Mouse (Mus musculus): ENCODE results near the gene Gm9573.

Gm9573 gene

DNA sequence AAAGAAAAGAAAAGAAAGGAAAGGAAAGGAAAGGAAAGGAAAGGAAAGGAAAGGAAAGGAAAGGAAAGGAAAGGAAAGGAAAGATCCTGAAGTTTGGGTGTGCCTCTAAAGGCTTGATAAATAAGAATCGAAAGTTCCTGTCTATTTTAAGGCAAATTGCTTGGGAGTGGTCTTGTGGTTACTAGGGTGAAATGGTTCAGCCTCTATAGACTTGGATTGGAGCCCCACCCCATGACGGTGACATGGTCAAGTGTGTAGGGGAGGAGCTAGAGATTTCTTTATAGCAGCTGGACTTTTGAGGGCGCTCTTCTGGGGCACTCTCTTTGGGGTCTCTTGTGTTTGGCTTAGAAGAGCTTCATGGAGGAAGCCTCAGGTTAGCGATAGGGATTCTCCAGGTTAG lies 32.7 kb downstream of the Gm9573 start:
- DNase-seq = no peak

GRCm38 (mm10) chr17:35592131-35592530 lies 34.3 kb downstream of the Gm9573 start:
- no peak for DNase-seq

DNA sequence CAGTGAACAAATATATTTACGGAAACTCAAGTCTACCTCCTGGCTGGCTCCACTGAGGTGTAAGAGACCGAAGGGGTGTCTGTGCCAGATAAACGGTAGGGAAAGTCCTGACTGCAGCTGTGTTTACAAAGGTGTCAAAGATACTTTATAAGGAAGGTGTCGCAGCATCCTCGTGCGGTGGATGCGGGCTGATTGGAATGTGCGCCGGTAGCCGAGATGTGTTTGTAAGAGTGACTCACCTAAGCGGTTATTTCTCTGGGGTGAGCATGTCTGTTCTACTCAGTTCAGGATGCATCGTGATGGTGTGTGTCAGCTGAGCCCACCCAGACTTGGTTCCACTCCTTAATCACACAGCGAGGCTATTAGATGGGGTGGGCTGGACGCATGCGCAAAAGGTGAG lies 34.7 kb downstream of the Gm9573 start:
- no peak for DNase-seq

DNA sequence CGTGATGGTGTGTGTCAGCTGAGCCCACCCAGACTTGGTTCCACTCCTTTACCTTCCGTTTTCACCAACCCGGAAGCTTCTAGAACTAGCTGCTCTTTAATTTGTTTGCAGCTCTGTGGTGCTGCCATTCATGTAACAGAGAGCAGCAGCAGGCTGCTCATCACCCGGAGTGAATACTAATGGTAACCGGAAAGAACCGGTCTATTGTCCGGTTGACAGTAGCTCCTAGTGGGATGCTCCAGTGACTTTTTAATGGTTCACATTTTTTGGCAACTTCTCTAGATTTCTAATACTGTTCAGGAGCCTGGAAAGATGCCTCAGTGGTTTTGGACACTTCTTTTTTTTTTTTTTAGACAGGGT lies 35.2 kb downstream of the Gm9573 start:
- DNase-seq = no peak

GRCm38 (mm10) chr17:35590410-35591218 lies 35.8 kb downstream of the Gm9573 start:
- DNase-seq = peak; percentile 60

DNA sequence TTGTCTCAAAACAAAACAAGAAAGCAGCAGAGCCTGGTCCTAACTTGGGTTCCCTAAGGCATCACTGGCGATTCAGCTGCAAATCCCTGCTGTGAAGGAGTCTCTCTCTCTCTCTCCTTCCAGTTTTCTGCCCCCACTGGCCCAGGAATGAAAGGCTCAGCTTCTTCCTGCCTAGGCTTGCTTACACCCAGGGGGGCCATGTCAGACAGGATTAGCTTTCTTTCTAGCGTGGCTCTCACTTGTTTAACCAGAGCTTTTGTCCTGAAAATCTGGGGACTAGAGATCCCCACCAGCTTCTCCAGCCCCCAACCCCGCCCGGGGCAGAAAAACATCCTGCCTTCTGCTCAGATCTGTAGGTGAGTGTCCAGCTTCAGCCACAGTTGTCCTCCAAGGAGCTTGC lies 38.0 kb downstream of the Gm9573 start:
- DNase-seq = no peak

- no peak for DNase-seq
Measured at GRCm38 (mm10) chr17:35587291-35587690, 39.1 kb downstream of the Gm9573 start.

GRCm38 (mm10) chr17:35584330-35584937 lies 42.0 kb downstream of the Gm9573 start:
- peak; percentile 73 for DNase-seq

- DNase-seq = no peak
Measured at GRCm38 (mm10) chr17:35582900-35583299, 43.5 kb downstream of the Gm9573 start.

- DNase-seq = peak; percentile 69
Measured at GRCm38 (mm10) chr17:35578211-35578610, 48.2 kb downstream of the Gm9573 start.

- no peak for DNase-seq
Measured at GRCm38 (mm10) chr17:35571477-35571876, 55.0 kb downstream of the Gm9573 start.

DNA sequence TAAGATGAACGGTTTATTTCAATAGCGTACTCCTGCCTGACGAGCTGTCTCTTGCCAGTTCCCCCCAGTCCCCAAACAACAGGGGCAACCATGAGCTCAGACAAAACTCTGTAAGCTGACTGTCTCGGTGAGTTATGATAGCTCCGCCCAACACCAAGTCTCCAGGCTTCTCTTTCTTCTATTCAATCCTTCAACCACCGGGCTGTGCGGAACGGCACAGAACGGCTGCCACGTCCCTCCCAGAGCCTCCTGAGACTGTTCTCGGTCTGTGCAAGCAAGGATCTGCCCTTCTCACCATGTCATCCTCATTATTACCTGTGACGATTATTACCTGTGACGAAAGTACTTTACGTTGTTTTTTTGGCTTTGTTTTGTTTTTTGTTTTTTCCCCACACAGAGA lies 55.6 kb downstream of the Gm9573 start:
- no peak for DNase-seq

DNA sequence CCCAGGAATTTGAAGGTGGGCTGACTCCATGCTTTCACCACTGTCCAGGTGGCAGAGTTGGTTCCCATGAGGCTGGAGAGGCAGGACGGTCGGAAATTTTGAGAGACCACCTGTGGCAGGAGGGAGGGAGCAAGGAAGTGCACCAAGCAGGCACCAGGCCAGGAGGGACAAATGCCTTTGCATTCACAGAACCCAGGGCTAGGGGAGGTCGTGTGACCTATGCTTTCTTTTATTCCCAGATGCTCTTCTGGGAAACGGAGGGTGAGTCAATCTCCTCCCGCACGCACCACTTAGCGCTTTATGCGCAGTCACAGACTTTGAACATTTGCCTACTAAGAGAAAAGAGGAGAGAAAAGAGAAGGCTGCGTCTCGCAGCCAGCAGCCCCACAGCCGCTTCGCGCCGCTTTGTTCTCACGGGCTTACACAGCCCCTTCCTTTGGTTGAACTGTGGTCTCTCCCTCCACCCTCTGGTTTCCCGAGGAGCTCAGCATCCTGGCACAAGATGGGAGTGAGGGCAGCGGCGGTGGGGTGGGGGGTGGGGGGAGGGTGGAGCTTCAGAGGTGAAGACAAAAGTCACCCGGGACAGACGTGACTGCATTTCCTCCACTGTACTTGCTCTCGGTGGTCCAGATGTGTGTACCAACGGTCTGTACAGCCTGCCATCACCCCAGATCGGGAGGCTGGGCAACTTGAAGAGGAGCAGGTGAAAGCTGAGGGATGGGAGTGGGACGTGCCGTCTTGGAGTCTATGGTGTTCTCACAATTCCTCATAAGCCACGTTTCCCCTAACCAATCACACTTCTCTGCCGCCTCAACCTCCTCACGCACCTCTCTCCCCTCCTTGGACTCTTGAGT lies 57.1 kb downstream of the Gm9573 start:
- no peak for DNase-seq
